Mouse (Mus musculus): ENCODE results near the gene Cmbl. TPM values are rescaled to one million over a fixed set of nuclear protein-coding genes. Genes with fewer than 3 reads are reported as not detected.

Gene Cmbl
- total RNA-seq, 2 experiments from 2014 or later, result 15.2 to 16.3 TPM

- DNase-seq (ENCODE audit: low spot score in 2 of 2), result no peak
Measured at GRCm38 (mm10) chr15:31539643-31540512, 25.3 kb upstream of the Cmbl start.

DNA sequence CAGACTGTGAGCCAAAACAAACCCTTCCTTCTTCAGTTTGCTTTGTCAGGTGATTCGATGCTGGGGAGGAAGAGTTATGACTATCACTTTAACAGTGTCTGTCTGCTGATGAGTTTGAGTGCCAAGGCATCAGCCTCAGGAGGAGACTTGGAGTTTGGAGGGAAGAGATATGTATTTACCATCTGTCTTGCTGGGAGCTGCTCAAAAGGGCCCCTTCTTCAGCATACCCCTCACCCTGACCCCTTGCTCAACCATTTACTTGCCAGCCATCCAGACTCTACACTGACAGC is 24.7 kb upstream of the Cmbl start:
- DNase-seq (ENCODE audit: low spot score in 2 of 2), result no peak

GRCm38 (mm10) chr15:31542013-31542958 is 22.9 kb upstream of the Cmbl start:
- no peak for DNase-seq (ENCODE audit: low spot score in 2 of 2)

DNA sequence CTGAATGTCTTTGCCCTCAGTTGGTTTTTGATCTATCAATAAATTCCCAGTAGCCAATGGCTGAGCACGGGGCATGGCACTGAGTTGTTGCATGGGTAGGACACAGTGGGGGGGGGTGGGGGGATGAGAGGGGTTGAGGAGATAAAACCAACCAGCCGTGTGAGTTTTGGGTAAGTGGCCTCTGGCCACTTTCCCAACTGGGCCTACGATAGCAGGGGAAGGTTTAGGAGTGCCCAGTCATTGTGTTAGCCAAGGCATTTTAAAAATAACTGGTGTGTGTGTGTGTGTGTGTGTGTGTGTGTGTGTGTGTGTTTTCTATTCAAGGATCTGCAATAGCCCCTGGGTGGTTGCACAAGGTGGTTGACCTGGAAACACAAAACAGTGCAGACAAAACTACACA is 21.9 kb upstream of the Cmbl start:
- no peak for DNase-seq (ENCODE audit: low spot score in 2 of 2)

- DNase-seq (ENCODE audit: low spot score in 2 of 2), result no peak
Measured at GRCm38 (mm10) chr15:31545058-31545457, 20.1 kb upstream of the Cmbl start.

- no peak for DNase-seq (ENCODE audit: low spot score in 2 of 2)
Measured at GRCm38 (mm10) chr15:31546291-31546690, 18.9 kb upstream of the Cmbl start.

DNA sequence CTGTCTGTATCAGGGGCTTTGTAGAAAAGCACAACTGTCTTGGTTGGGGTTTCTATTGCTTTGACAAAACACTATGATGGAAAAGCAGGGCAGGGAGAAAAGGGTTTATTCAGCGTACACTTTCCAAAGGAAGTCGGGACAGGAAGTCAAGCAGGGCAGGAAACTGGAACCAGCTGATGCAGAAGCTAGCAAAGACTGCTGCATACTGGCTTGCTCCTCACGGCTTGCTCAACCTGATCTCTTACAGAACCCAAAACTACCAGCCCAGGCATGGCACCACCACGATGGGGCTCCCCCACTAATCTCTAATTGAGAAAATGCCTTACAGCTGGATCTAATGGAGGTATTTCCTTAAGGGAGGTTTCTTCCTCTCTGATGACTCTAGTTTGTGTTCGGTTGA is 17.8 kb upstream of the Cmbl start:
- no peak for DNase-seq (ENCODE audit: low spot score in 2 of 2)

- no peak for DNase-seq (ENCODE audit: low spot score in 2 of 2)
Measured at GRCm38 (mm10) chr15:31550381-31550780, 14.8 kb upstream of the Cmbl start.

- no peak for DNase-seq (ENCODE audit: low spot score in 2 of 2)
Measured at GRCm38 (mm10) chr15:31554855-31555254, 10.3 kb upstream of the Cmbl start.

DNA sequence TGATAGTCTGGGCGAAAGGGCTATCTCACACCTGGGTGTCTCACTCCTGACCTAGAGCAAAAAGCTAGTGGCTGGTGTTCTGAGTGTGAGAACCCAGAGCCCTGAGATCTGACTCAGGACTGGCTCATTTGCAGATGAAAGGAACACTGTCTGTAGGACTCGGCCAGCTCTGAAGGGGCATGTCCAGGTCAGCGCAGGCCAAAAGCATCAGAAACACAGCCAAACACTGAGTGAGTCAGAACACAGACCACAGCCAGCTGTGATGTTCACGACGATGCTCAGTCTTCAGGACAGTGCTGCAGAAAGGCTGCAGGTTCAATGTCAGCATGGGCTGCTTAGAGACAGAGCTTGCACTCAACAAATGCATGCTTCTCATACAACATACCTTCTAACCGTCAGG is 3.8 kb upstream of the Cmbl start:
- DNase-seq (ENCODE audit: low spot score in 2 of 2), result no peak

DNA sequence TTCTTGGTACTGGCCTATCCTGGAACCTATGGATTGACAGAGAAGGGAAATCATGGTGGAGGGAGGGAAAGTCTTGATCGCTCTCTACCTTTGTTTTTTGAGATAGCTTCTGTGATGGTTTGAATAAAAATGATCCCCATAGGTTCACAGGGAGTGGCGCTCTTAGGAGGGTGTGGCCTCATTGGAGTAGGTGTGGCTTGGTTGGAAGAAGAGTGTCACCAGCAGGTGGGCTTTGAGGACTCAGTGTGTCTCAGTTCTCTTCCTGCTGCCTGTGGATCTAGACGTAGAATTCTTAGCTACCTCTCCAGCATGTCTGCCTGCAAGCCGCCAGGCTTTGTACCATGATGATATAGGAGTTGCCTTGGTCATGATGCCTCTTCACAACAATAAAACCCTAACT is 3.2 kb upstream of the Cmbl start:
- DNase-seq (ENCODE audit: low spot score in 2 of 2), result no peak

DNA sequence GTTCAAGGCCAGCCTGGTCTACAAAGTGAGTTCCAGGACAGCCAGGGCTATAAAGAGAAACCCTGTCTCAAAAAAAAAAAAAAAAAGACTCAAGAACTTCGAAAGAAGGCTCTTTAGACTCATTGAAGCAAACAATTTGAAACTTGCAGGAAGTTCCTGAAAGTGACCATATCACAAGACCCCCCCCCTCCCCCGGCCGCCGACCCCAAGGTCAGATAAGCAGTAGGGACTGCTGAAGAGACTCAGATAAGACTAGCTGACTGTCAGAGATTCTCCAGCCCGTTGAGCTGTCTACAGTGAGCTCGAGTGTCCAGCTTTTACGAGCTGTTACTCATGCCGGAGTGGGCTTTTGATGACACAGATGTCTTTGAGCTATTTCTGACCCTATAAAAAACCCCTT is 2.3 kb upstream of the Cmbl start:
- DNase-seq (ENCODE audit: low spot score in 2 of 2), result no peak

GRCm38 (mm10) chr15:31563577-31564546 is 1.3 kb upstream of the Cmbl start:
- no peak for DNase-seq (ENCODE audit: low spot score in 2 of 2)

- DNase-seq (ENCODE audit: low spot score in 2 of 2), result no peak
Measured at GRCm38 (mm10) chr15:31565786-31566185, 597 bp downstream of the Cmbl start.

GRCm38 (mm10) chr15:31567431-31567830 is 2.2 kb downstream of the Cmbl start:
- no peak for DNase-seq (ENCODE audit: low spot score in 2 of 2)

DNA sequence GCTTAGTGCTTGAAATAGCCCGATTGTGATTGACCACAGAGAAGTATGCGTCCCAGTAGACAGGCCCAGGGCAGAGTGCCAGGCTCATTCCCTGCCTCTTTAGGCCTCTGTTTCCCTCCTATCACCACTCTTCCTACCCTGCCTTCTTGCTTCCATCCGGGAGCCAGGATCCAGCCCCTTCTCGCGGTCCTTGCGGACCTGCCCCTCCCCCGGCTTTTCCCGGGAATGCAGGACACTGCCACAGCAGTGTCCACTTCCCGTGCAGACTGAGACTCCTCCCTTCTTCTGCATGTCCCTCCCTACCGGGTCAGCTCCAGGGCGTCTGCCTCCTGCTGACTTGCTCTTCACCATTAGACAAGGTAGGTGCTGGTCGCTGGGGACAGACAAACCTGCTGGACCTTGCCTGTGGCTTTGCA is 3.4 kb downstream of the Cmbl start:
- DNase-seq (ENCODE audit: low spot score in 2 of 2), result no peak

DNA sequence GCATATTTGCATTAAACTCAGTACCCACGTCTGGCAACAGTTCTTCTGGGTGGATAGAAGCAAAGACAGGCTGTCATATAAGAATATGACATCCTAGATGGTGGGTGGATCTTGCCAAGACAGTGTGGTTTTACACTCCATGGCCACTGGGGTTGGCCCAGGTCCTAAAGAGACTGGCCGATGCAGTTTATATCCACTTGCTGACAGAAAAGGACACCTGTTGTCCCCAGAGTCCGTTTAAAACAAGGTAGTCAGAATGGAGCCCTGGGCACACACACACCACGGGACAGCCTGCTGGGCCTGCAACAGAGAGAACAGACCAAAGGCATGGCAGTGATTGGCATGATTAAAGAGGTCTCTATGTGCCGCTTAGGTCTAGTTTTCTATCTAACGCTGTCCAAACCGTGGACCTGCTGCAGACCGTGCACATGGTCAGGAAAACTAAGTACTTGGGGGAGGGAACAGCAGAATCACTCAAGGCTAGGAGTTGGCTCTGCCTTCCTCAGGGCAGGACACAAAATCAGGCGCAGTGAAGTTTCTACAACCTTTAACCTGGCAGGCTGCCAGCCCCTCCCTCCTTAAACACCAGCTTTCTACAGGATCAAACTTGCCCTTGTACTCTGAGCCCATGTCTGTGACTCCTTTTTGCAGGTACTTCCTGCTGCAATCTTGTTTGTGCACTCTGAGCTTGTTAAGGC is 4.3 kb downstream of the Cmbl start:
- DNase-seq (ENCODE audit: low spot score in 2 of 2), result no peak

- no peak for DNase-seq (ENCODE audit: low spot score in 2 of 2)
Measured at GRCm38 (mm10) chr15:31570959-31571358, 5.8 kb downstream of the Cmbl start.

DNA sequence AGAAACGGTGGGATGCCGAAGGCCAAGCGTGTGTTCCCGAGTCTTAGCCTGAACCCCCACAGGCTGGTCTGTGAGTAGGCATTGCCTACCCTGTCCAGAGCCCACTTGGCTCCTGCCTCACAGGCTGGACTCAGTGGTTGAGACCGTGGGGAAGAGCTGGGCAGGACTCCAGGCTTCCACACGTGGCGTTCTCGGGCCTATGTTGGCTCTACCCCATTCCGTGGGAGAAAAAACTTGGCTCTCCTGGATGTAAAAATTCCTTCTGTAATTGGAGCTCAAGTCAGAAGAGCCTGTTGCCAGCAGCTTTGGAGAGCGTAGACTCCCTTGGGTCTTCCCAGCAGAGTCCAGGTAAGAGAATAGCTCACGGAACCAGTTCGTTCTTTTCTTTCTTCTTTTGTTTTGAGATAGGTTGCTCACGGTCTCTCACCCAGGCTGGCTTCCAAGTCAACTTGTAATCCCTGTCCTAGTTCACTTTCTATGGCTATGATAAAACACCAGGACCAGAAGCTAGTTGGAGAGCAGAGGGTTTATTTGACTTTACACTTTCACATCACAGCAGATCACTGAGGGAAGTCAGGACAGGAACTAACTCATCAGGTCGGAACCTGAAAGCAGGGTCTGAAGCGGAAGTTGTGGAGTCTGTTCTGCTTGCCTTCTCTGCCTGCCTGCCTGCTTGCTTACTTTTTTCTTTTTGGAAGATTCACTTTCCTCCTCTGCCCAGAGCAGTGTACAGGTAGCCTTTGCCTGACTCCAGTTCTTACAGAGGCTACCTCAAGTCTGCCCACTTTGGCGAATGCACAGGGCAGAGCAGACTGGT is 6.9 kb downstream of the Cmbl start:
- DNase-seq (ENCODE audit: low spot score in 2 of 2), result no peak

- no peak for DNase-seq (ENCODE audit: low spot score in 2 of 2)
Measured at GRCm38 (mm10) chr15:31573287-31573686, 8.1 kb downstream of the Cmbl start.

Measured in layer of hippocampus, postnatal 10 days (tissue).